Mouse (Mus musculus) limb, embryonic 11.5 days (tissue): ENCODE data around the gene Dnhd1. TPM values are rescaled to one million over a fixed set of nuclear protein-coding genes. Genes with fewer than 3 reads are reported as not detected.

Experiments used
- ATAC-seq: fragments of 200-750 bp; cut with Nextera tagmentation; 2 replicates; pipeline ENCODE4 v1.8.0; 2017; ENCODE audit warnings: low read depth; ENCODE audit not compliant: insufficient number of reproducible peaks, low FRiP score, low TSS enrichment
- DNase-seq: peaks from one replicate; pipeline ENCODE4 v3.0.0-alpha.2; 2015; ENCODE audit warnings: low spot score
- H3K27ac ChIP-seq: fragments of 300-500 bp; sonication (generic); replicated peaks from 2 replicates; pipeline ENCODE4 v1.5.1; 2014; ENCODE audit warnings: low read depth, mild to moderate bottlenecking, low read length
- H3K27me3 ChIP-seq: fragments of 300-500 bp; sonication (generic); 2 replicates; pipeline ENCODE4 v1.6.1; 2014; ENCODE audit warnings: mild to moderate bottlenecking, low read length, mixed read lengths; ENCODE audit not compliant: control insufficient read depth, insufficient read depth
- H3K36me3 ChIP-seq: fragments of 300-500 bp; sonication (generic); 2 replicates; pipeline ENCODE4 v1.6.1; 2014; ENCODE audit warnings: mild to moderate bottlenecking, low read length, moderate library complexity, mixed read lengths; ENCODE audit not compliant: control insufficient read depth, insufficient read depth
- H3K4me1 ChIP-seq: fragments of 300-500 bp; sonication (generic); 2 replicates; pipeline ENCODE4 v1.6.1; 2014; ENCODE audit warnings: low read length, mixed read lengths; ENCODE audit not compliant: control insufficient read depth, insufficient read depth
- H3K4me2 ChIP-seq: fragments of 300-500 bp; sonication (generic); 2 replicates; pipeline ENCODE4 v1.6.1; 2014; ENCODE audit warnings: low read depth, mild to moderate bottlenecking, moderate library complexity; ENCODE audit not compliant: severe bottlenecking
- H3K4me3 ChIP-seq: fragments of 300-500 bp; sonication (generic); 2 replicates; pipeline ENCODE4 v1.5.1; 2014; ENCODE audit warnings: low read depth, low read length
- H3K9ac ChIP-seq: fragments of 300-500 bp; sonication (generic); 2 replicates; pipeline ENCODE4 v1.6.1; 2014; ENCODE audit warnings: mild to moderate bottlenecking, low read length
- H3K9me3 ChIP-seq: fragments of 300-500 bp; sonication (generic); 2 replicates; pipeline ENCODE4 v1.6.1; 2016; ENCODE audit warnings: low read length; ENCODE audit not compliant: control insufficient read depth
- WGBS: fragments of 180-500 bp; shearing (Covaris S2); extraction: QIAGEN DNeasy Blood & Tissue Kit; methylation state at CpG from one replicate; pipeline ENCODE4 v1.1.7; 2014; 5-methylcytosine and 5-hydroxymethylcytosine counted together
- polyA plus RNA-seq: library from polyadenylated mRNA; unstranded; fragments of >200 nt; fragmentation: Nextera tagmentation; extraction: Ambion mirVana; gene quantifications from 2 replicates; pipeline ENCODE4 v1.2.1, GENCODE M21; 2014

Gene Dnhd1
- polyA plus RNA-seq, 1 experiment from 2014 or later: 1.2 TPM

DNA sequence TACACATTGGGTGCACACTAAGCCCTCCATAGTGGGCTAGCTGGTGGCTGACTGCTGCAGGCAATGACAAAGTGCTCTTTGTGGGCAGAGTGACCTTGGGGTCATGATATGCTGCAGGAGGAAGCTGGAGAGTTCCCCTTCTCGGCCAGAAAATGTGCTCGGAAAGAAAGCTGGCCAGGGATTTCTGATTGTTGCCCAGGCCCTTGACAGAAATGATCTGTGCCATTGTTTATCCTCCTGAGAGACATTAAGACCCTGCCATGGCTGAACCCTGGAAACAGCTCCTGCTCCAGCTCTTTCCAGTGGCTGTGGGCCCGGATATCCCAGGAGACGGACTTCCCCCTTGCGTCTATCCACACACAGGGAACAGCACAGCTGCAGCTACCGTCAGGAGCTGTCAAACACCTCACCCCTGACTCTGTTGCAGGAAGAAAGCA lies 117.1 kb downstream of the Dnhd1 start:
- WGBS: 21% methylated on average over 6 of the region's 6 CpGs
- no peak for DNase-seq
- H3K4me3 ChIP-seq: no peak overlapping the region

GRCm38 (mm10) chr7:105769959-105770358 lies 119.3 kb downstream of the Dnhd1 start:
- H3K4me3 ChIP-seq: no peak overlapping the region
- ATAC-seq: no peak
- peaks cover 22% of the 10 kb centered on the region for H3K36me3 ChIP-seq
- no peak for DNase-seq
- H3K27ac ChIP-seq: no peak overlapping the region
- peaks cover 14% of the 10 kb centered on the region; the same call in 1 of the 2 replicates for H3K4me1 ChIP-seq
- H3K9ac ChIP-seq: no peak overlapping the region
- no peaks in the 10 kb centered on the region for H3K27me3 ChIP-seq
- H3K4me2 ChIP-seq: no peak overlapping the region
- no peaks in the 10 kb centered on the region for H3K9me3 ChIP-seq
- WGBS: 95% methylated on average over 3 of the region's 3 CpGs

More for the DNA sequence above, 117.1 kb downstream of the Dnhd1 start:
- no peaks in the 10 kb centered on the region for H3K27me3 ChIP-seq
- no peak overlapping the region for H3K9ac ChIP-seq
- H3K4me2 ChIP-seq: peak overlapping the region; percentile 22; the same call in 1 of the 2 replicates
- 0 out of 2 replicates have a peak, but pooled peaks have one; percentile 14 for ATAC-seq
- peak overlapping the region; percentile 36; the same call in 1 of the 2 replicates for H3K27ac ChIP-seq
- peaks cover 16% of the 10 kb centered on the region; the same call in 1 of the 2 replicates for H3K4me1 ChIP-seq
- no peaks in the 10 kb centered on the region for H3K9me3 ChIP-seq
- peaks cover 35% of the 10 kb centered on the region for H3K36me3 ChIP-seq

Other genes starting within 250 kb of the Dnhd1 start
- gene Cnga4, start 246.3 kb upstream of the Dnhd1 start, polyA plus RNA-seq: not detected in 2 replicates
- gene Cckbr, start 225.1 kb upstream of the Dnhd1 start, polyA plus RNA-seq: not detected in 2 replicates
- gene Cavin3, start 168.5 kb upstream of the Dnhd1 start, polyA plus RNA-seq: 21.0 and 21.1 TPM in 2 replicates
- 31.6 and 32.6 TPM in 2 replicates for gene Smpd1, start 96.5 kb upstream of the Dnhd1 start, polyA plus RNA-seq
- gene Apbb1, start 69.2 kb upstream of the Dnhd1 start, polyA plus RNA-seq: 54.5 and 60.1 TPM in 2 replicates
- 0.13 TPM in 1 of 2 replicates, not detected in the other for gene Hpx, start 50.7 kb upstream of the Dnhd1 start, polyA plus RNA-seq
- gene Trim3, start 17.3 kb upstream of the Dnhd1 start, polyA plus RNA-seq: 22.7 and 25.8 TPM in 2 replicates
- 160 and 166 TPM in 2 replicates for gene Timm10b, start 10.8 kb upstream of the Dnhd1 start, polyA plus RNA-seq
- gene Arfip2, start 10.4 kb upstream of the Dnhd1 start, polyA plus RNA-seq: 72.6 and 80.0 TPM in 2 replicates
- 15.1 and 16.0 TPM in 2 replicates for gene Gm45799, start 10.3 kb upstream of the Dnhd1 start, polyA plus RNA-seq
- 224 and 237 TPM in 2 replicates for gene Ilk, start 85.8 kb downstream of the Dnhd1 start, polyA plus RNA-seq
- 48.4 and 50.6 TPM in 2 replicates for gene Rrp8, start 86.6 kb downstream of the Dnhd1 start, polyA plus RNA-seq
- gene Taf10, start 93.5 kb downstream of the Dnhd1 start, polyA plus RNA-seq: 166 and 179 TPM in 2 replicates
- 35.9 and 41.7 TPM in 2 replicates for gene Tpp1, start 101.4 kb downstream of the Dnhd1 start, polyA plus RNA-seq
- 22.8 and 25.5 TPM in 2 replicates for gene Dchs1, start 136.8 kb downstream of the Dnhd1 start, polyA plus RNA-seq
- gene Mrpl17, start 160.3 kb downstream of the Dnhd1 start, polyA plus RNA-seq: 319 and 328 TPM in 2 replicates